Mouse (Mus musculus) telencephalon, adult 2 months (tissue): ENCODE measurements around the gene Ptprr.
A peak's percentile ranks its signal among the peaks of the same experiment; 100 is the strongest.

Experiments
- DNase-seq: peaks from one replicate; pipeline ENCODE4 v3.0.0-alpha.2; 2011; ENCODE audit warnings: low read depth, low spot score

Ptprr gene

DNA sequence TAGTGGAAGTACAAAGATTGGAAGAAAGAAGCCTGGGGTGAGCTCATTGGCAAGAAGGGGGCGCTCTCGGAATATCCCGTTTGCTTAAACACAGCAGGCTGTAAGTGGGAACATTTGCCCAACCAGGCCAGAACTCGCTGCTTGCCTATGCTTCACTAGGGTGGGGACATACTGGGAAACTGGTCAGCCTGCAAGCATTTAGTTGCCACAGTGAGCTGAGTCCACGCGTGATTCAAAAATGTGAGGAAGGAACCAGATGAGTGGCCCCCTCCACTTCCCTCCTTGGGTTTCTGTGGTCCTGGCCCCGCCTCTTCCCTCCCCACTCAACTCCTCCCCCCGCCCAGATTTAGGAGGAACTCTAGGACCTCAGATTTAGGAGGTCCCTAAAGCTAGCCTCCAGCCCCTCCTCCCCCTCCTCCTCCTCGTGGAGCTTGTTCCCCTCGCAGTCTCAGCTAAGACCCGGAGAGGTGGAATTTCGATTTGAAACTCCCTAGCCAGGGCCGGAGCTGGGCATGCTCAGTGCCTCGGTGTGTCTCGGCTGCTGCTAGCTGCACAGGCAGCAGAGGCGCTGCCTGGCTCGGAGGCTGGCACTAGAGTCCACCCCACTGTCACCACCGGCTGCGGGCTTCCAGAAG lies at the start of gene Ptprr:
Ptprr (plus strand) TSS at position 369 of the 635 bp plus-strand sequence.
- peak; percentile 95 for DNase-seq

DNA sequence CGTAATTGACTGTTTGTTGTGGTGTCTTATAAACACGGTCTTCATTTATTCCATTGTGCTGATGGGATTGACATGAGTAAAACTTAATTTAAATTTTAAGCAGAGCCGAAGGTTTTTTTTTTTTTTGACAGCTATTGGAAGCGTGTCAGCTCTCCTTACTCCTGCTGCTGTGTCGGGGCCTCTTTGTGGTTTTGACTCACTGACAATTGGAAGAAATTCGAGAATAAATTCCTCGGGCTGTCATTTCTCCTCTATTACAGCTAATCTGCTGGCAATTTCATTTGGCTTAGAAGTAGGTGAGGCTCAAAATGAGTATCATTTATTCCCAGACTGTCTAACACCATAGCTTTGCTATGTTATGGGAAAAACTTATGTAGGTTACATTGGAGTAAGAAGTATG lies 41.7 kb upstream of the Ptprr start:
- no peak for DNase-seq

DNA sequence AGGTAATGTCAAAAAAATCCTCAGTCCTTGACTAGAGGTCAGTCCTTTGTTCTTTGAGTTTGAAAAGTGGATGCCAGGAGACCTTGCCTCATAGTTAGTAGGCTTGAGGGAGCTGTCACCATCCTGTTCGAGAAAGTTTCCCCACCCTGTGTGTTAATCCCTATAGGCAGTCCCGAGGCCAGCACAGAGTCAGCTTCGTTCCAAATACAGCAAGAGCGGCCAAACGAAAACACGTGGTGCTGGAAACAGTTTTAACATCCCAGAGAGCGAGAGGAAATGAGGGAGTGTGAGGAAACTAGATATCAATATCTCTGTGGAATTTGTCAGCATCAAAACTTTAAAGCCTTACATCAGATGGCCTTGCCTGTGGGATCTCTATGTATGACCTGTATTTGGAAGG lies 39.0 kb upstream of the Ptprr start:
- no peak for DNase-seq

DNA sequence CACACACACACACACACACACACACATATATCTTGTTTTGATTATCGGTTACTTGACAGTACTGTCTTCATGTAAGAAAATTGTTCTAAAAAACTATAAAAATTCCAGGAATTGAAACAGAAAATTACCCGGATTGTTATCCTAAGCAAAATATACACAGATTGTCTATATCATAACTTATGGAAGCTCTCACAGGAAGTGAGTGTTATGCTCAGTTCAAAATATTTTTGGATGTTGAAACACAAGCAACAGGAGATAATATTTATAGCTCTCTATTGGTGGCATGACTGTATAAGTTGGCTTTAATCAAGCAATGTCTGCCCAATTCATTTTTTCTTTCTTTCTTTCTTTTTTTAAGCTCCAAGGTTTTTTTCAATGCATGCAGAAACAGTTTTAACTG lies 38.0 kb upstream of the Ptprr start:
- no peak for DNase-seq

DNA sequence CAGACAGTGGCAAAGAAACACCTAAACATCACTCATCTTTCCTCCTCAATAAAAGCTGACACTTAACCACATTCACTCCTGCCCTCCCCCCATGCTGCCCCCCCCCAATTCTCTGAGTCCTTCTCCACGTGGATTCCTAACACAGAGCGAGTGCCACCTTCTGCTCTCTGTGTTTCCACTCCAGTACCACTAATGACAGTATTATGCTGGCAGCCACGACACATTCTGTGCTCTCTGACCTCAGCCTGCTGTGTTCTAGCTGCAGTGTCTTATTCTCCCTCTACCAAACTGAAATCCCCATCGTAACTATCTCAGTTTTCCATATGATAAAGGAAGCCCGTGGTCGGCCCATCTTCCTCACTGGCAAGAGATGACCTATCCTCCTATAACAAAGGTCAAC lies 33.7 kb upstream of the Ptprr start:
- DNase-seq = no peak

DNA sequence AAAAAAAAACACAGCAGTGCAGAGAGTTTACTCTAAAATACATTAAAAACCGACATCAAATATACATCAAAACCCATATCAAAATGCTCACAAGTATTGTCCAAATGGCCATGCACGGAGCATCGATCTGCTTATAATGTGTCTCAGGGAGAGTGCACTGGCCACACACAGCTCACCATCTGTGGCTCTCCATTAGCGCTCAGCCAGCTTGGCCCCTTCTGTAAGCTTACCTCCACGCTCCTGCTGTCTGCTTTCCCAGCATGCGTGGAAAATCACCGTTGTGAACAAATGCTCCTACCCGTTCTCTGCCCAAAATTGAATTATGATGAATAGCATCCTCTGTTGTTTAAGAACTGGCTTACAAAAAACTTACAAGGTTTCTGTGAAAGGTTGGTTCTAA lies 16.2 kb upstream of the Ptprr start:
- DNase-seq = no peak

DNA sequence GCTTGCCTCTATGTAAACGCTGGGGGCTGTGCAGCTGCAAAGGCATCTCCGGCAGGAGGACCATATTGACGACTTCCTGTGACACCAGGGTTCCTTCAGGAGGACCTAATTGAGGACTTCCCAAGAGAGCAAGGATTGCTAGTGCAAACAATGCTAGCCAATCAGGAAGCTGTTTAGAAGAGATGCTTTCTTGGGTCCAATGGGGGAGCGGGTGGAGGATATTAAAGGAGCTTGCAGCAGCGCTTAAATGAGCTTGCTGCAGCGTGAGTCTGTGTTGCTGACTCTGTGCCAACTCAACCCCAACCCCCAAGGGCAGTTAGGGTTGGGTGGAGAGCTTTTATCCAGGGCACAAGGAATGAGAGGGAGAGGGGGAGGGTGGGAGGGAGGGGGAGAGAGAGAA lies 11.3 kb upstream of the Ptprr start:
- DNase-seq = no peak

DNA sequence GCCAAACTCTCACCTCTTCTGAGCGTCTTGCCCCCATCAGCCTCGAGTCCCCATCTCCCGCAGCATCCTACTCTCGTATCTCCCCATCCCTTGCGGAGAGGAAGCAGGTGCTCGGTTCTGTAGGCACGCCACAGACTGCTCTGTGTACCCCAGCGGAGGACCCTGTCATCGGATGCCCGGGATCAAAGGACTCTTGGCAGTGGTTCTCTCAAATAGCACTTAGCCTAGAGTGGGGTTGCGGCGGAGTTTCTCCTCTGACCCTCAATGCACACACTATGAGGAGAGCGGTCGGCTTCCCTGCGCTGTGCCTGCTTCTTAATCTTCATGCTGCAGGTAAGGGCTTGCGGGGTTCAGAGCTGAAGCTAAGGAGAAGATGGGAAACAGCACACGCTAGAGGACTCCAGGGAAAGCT lies 473 bp downstream of the Ptprr start:
- peak; percentile 50 for DNase-seq

DNA sequence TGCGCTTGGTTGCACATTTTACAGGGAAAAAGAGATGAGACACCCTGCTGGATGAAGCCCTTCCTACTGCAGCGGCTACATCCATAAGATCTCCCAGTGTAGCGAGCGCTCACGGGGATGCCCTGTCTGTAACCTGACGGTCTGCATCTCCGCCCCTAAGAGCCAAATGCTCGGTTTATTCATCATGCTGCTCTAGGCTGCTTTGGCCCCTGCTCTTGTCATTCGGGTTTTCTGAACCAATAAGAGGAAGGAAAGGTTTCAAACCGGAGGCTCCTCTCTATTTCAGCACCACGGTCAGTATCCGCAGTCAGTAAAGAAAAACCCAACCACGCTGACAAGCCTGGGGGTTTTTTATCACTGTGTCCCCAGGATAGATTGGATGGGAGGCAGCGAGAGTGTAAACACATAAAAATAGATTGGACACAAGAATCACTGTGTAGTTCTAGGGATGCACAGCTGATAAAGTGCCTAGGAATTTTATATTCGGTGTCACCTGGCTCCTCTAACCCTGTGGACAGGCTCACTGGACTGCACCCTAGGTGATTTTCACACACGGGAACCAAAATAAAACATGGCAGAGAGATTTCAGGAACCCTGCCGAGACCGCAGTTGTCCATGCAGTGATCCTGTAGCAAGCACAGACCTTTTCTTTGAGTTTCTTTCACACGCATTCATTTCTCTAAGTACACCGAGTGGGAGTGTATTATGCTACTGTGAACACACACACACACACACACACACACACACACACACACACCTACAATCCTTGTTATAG lies 1.3 kb downstream of the Ptprr start:
- peak; percentile 66 for DNase-seq

DNA sequence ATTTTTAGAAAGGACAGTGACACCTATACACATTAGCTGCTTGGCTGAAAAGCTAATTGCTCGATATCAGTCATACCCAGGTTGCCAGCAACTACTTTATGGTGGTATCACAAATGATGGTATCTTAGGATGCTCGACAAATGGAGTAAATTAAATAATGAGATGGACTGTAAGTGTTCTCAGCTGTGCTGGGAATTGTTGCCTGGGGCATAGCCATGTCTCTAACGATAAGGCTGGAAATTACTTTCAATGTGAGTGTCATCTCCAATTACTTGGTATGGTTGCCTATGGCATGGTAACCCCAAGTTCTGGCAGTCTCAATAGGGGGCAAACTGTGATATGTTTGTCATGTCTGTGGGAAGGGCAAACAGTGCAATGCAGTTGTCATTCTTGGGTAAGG lies 3.1 kb downstream of the Ptprr start:
- no peak for DNase-seq

DNA sequence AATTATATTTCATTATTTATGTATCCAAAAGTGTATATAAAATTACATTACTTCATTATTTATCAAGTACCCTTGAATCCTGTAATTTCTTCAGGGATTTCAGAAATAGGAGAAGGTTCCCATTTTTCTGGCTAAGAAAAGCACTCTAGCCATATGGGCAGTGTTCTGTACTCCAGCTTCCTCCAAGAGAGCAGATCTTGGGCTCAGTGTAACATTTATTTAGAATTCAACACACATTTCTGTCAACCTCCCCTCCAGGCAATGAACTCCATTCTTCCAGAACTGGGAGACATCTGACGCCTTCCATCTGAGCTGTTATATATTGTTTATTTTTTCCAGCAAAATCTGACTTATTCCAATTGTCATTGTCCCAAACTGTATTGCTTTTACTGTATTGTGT lies 20.1 kb downstream of the Ptprr start:
- peak; percentile 35 for DNase-seq

DNA sequence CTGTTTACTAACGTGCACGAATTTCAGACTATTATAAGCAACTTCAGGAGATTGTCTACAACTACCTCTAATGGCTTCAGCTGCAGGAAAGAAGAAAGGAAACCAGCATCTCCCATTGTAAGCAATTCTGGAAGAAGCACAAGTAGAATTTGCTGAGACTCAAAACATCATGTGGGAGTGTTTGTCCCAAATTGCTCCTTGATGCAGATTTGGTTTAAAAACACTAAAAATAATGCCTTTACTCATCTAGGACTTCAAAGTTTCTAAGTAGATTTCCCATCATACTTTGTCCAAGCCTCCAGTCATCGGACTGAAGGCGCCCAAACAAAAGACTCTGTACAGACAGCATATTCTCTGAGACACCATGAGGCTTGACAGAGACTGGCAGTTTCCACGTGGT lies 57.9 kb downstream of the Ptprr start:
- DNase-seq = peak; percentile 39

DNA sequence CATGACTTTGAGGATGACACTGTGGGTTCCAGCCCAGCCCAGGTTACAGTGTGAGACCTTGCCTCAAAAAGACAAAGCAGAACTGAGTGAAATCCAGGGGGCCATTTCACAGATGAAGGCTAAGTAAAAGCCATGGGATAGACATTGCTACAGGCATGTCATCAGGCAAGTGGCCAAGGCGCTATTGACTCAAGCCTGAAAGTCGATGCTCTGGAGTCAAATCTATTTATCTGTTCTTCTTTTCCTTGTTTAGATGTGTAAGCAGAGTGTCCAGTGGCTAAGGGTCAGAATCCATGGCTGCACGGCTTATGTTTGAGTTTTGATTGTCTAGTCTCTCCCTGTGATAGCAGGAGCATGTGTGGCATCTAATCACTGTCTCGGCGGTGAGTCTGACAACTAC lies 60.6 kb downstream of the Ptprr start:
- no peak for DNase-seq

DNA sequence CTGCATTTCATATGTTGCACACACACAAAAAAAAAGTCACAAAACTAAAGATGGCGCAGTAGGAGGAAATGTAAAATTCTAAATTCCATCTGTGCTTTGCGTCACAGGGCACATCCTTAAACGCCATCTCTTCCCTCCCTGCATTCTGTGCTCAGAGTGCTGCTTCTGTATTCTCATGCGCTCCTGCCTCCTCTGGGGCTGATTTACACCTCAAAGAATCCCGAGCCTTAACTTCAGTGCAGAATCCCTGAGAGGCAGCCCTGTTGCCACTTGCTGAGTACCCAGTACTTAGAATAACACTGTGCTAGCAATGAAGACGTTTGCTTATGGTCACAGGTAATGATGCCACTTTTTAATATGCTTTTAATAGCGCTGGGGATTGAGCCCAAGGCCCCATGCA lies 61.4 kb downstream of the Ptprr start:
- no peak for DNase-seq

DNA sequence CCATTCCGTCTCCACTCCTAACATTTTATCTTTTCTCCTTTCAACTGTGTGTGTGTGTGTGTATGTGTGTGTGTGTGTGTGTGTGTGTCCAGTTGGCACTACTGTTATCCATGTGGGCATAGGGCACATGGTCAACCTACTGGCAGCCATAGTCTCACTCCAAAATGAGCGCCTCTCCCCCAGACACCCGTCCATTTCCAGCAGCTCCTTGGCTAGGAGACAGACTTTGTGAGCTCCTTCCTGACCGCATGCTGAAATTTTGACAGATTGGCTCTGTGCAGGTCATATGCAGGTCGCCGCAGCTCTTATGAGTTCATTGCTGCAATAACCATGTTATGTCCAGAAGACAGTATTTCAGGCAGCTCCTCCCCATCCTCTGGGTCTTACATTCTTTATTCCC lies 62.8 kb downstream of the Ptprr start:
- no peak for DNase-seq

DNA sequence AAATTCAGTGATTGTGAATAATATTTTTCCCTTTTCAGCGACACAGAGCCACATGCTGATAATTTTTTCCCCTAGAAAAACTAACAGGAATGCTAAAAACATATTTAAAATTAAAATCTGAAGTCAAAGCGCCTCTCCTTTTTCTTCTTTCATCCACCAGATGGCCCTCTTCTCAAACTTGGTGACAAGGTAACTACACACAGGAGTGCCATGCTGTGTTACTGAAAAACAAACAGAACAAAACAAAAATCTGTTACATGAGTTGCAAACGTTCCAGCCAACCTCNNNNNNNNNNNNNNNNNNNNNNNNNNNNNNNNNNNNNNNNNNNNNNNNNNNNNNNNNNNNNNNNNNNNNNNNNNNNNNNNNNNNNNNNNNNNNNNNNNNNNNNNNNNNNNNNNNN lies 66.0 kb downstream of the Ptprr start:
- no peak for DNase-seq

DNA sequence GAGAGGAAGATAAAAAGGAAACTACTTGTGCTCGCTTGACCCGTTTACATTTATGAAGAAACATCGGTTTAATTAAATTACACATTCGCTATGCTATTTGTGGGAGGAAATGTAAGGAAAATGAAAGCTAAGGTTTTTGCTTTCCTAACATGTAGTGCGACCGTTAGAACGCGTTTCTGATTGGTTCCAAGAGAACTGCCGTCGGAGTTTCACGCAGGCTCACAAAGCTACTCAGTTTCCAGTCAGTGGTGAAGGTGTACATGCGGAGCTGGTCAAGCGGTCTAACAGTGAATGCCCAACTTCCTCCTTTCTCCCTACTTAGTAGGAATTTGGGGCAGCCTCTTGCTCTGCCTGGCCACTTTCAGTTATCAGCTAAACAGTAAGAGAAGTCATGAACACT lies 78.5 kb downstream of the Ptprr start:
- no peak for DNase-seq

DNA sequence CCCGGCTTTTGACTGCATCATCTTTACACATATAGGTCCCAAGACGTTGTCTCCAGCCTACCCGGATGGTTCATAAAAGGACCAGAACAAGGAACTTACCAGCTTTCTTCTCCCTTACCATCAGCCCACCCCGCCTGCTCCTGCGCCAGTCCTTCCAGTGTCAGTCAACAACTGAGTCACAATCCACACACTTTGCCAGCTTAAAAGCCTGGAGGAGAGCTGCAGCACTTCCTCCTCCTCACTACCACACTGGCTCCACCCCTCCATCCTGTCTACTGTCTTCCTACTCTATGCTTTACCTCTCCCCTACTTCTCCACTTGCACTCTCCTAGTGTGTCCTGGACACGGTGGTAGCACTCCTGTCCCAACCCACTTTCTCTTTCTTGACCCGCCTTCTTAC lies 80.5 kb downstream of the Ptprr start:
- DNase-seq = no peak

DNA sequence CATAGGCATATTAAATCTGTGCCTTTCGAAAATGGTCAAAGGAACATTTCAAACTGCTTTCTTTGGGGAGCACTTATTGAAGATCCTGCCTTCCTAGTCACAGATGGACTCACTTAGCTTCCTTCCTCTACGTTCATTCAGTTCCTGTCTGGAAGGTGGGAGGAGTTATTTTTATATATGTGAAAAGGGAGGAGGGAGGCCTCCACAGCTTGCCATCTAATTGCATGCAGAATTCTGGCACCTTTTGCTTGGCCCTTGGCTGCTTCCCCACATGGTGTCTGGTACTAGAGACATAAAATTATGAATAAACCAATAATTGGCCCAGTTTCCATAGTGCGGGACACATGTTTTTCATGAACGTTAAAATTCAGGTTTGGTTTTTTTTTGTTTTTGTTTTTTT lies 90.2 kb downstream of the Ptprr start:
- peak; percentile 67 for DNase-seq

DNA sequence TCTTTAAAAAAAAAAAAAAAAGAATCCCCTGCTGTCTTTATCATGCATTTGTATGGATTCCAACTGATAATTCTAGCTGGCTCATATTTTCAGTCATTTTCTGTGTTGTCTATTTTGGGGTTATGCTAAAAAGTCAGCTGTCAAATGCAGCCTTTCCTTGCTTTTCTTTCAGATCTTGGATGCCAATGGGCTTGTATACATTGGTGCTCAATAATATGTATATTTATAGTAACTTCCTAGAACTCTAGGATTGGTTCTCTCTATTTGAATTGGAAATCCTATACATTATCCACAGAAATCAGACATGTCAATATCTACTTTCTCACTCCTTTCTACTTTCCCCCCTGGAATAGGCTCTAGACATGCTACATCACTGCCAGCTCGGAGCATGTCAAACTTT lies 90.7 kb downstream of the Ptprr start:
- DNase-seq = no peak

DNA sequence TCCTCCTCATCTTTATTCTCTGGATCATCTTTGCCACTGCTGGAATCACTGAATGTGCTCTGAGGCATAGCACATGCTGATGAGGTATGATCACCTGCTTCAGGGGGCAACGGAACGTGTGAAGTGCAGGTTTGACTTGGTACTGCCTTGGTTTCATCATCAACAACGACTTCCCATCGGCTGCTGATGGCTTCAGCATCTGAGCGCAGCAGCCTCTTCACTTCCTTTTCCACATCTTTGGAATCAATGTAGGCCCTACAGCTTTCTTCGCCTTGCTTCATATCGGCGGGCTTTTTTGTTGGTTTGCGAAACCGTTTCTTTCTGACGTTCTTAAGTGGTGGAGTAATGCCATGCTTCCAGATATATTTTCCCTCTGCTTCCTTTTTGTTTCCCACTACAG lies 94.9 kb downstream of the Ptprr start:
- DNase-seq = no peak

DNA sequence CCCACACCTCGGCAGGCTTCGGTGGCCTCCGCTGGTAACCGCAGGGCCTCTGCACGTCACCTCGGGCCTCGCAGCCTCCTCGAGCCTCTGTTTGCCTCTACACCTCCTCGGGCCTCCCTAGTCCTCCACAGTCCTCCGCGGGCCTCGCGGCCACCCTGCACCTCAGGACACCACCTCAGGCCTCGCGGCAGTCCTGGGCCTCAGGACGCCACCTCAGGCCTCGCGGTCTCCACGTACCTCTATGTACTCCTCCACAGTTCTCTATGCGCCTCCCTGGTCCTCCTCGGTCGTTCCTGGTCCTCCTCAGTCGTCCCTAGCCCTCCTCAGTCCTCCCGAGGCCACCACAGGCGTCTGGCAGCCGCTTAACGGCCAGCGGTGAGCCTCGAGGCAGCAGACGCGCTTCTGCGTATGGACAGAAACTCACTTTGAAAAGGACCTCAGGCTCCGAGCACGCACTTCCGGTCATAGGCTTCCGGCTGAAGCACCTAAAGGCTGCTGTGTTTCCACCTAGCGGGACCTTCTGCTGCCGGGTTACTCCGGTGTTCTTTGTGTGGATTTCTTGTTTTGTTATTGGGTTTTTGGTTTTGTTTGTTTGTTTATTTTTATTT lies 96.0 kb downstream of the Ptprr start, which contains the start of gene 4933416C03Rik:
4933416C03Rik (minus strand) TSS at position 51 of the 608 bp plus-strand sequence.
- no peak for DNase-seq
